Mouse (Mus musculus) neutrophil, adult 5-6 weeks (primary cell): ENCODE data around the gene Ctss. TPM values are rescaled to one million over a fixed set of nuclear protein-coding genes. Genes with fewer than 3 reads are reported as not detected.
"Not testable (repeated sequence)": the region's sequence is repeated elsewhere in the genome, so short reads cannot be mapped to it uniquely, and the experiment has no call there.

Experiments used
- ATAC-seq: fragments of 151-379, 151-347 bp; 2 replicates; pipeline ENCODE4 v1.8.0; 2017; ENCODE audit warnings: mild to moderate bottlenecking, moderate TSS enrichment; ENCODE audit not compliant: insufficient number of reproducible peaks, poor library complexity, low FRiP score, severe bottlenecking; ENCODE audit errors: extremely low read depth
- total RNA-seq: library from RNA; stranded (forward); fragments of 200-1000 nt; gene quantifications from 2 replicates; pipeline ENCODE4 v1.2.3, GENCODE M21; 2017

Ctss gene
- total RNA-seq, 1 experiment from 2014 or later: 904 TPM

DNA sequence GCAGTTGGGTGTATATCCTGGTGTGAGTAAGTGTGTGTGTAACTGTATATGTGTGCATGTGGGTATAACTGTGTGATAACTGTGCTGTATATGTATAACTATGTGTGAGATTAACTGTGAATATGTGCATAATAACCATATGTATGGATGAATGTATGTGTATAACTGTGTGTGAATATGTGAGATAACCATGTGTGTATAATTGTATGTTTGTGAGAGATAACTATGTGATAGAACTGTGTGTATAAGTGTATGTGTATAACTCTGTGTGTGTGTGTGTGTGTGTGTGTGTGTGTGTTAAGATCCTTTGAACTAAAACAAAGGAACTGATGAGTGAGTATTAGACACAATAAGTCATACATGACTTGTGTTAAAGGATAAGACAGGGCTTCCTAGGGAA lies 475 bp upstream of the Ctss start:
- no peak for ATAC-seq

DNA sequence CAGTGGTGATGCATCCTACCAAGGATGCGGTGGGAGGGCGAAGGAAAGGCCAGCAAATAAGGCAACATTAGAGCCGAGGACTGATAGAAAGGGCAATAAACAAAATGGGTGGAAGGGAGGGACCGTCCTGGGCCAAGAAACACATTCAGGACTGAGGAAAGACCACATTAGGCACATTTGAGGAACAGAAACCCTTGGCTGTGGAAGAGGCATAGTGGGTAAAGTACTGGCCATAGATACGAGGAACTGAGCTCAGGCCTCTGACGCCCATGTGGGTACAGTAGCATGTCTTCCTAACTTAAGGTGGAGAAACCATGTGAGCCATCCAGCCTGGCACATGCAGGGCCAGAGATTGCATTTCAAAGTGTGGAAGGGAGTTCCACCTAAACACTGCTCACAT lies 3.2 kb downstream of the Ctss start:
- peak; percentile 62; the same call in 1 of the 2 replicates for ATAC-seq

DNA sequence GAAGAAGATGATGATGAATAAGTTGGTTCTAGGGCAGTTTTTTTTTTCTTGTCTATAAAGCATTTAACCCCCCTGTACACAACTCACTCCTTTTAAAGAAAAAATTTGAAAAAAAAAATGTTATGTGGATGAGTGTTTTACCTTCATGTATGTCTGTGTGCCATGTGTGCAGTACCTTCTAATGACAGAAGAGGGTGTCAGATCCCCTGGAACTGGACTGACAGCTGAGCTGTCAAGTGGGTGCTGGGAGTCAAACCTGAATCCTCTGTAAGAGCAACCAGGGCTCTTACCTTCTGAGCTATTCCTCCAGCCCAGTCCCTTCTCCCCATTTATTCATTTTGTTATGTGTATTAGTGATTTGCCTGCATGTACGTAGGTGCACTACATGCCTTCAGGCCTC lies 4.4 kb downstream of the Ctss start:
- no peak for ATAC-seq

DNA sequence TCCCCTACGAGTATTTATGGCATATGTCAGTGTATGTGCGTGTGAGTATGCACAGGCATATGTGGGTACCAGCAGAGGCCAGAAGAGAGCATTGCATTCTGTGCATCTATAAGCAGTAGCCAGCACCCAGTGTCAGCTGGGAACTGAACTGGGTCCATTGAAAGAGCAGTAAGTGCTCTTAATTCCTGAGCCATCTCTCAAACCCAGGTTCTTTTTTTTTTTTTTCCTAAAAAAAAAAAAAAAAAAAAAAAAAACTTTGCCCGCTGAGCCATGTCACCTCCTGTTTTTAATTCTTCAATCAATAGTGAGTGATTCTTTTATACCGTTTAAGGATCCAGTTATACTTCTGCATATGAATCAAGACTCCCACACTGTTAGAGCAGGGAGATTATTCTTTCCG lies 6.8 kb downstream of the Ctss start:
- no peak for ATAC-seq

DNA sequence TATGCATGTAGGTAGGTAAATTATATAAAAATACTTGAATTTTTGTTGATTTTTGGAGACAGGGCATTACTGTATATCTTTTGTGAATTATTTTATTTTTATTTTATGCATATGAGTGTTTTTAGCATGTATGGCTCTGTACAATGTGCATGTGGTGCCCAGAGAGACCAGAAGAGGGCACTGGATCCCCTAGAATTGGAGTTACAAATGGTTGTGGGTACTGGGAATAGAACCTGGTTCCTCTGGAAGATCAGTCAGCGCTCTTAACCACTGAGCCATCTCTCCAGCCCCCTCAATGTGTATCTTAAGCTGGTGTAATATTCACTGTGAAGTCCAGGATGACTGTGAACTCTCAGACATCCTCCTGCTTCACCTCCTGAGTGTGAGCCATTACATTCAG lies 8.3 kb downstream of the Ctss start:
- no peak for ATAC-seq

DNA sequence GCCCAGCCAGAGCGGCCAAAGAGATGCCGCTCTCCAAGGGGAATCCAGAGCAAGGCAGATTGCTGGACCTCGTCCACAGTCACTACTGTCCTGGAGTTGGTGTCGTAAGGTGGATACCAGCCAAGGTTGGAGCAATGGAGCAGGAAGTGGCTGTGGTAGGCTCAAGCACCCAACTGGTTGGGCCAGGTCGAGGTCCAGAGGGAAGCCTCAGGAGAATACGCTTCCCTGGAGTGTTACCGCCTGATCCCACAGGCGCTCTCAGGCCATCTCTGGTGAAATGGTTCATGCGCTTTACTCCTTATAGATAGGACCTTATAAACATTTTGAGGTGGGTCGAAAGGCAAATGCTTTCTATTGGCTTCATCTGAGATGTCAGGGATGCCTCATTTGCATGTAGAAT lies 12.3 kb downstream of the Ctss start:
- no peak for ATAC-seq

DNA sequence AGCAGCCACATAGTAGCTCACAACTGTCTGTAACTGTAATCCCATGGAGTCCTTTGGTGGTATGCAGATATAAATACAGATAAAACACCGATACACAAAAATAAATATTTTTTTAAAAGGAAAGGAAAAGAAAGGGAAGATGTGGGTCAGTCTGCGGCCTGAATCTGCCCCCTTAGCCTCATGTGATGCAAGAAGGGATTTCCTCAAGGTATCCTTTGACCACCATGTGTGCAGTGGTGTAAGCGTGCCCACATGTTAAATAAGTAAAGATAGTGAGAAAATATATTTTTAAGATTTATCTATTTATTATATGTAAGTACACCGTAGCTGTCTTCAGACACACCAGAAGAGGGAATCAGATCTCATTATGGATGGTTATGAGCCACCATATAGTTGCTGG lies 13.3 kb downstream of the Ctss start:
- no peak for ATAC-seq

DNA sequence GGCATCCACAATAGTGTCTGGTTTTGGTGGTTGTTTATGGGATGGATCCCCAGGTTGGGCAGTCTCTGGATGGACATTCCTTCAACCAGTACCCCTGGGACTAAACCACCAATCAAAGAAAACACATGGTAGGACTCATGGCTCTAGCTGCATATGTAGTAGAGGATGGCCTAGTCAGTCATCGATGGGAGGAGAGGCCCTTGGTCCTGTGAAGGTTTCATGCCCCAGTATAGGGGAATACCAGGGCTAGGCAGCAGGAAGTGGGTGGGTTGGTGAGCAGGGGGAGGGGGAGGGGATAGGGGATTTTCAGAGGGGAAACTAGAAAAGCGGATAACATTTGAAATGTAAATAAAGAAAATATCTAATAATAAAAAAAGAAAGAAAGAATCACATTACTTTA lies 14.6 kb downstream of the Ctss start:
- ATAC-seq: not testable (repeated sequence)

DNA sequence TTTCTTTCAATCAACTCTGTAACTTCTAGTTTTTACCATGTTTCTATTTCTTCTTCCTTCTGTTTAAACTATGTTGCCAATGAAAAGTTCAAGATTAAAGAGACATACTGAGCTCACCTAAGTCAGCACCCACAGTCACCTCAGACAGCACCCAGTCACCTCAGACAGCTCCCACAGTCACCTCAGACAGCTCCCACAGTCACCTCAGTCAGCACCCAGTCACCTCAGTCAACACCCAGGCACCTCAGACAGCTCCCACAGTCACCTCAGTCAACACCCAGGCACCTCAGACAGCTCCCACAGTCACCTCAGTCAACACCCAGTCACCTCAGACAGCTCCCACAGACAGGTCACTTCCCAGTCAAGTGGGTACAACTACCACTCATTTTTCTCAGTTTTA lies 15.6 kb downstream of the Ctss start:
- no peak for ATAC-seq

DNA sequence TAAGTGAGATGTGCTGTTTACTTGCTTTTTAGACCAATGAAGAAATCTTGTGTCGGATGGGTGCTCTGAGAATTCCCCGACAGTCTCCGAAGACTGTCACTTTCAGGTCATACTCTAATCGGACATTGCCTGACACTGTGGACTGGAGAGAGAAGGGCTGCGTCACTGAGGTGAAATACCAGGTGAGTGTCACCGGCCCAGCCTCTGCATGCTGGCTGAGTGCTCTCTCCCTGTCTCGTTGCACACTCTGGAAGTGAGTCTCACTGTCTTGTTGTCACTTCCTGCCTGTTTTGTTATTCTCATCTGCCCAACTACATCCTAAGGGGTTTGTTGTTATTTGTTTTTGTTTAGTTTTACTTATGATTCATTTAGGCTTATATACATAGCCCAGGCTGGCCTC lies 16.4 kb downstream of the Ctss start:
- ATAC-seq: no peak

DNA sequence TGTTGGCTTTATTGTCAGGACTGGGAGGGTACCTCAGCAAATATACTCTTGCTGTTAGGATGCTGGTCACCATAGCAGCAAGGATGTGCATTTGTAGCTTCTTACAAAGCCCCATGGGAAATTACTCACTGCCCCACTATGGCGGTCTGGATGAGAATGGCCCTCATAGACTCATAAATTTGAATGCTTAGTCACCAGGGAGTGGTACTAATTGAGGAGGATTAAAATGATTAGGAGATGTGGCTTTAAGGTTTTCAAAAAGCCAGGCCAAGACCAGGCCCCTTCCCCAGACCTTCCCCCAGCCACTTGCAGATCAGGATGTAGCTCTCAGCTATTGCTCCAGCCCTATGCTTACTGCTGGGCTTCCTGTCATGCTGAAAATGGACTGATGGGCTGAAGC lies 23.6 kb downstream of the Ctss start:
- ATAC-seq: no peak

DNA sequence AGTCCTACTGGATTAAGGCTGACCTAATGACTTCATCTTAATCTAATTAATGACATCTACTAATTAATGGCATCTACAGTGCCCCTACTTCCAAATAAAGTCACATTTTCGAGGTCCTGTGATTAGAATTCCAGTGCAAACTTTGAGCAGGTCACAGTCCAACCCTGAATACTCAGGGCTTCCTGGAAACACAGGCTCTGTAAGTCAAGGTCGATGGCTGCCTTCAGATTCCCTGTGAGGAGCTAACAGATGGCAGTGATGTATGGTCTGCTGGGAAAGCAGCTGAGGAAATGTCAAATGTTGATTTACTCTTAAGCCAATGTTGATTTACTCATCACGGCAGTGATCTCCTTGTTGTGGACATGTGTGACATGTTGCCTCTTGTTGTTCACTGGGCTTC lies 27.4 kb downstream of the Ctss start:
- ATAC-seq: no peak

DNA sequence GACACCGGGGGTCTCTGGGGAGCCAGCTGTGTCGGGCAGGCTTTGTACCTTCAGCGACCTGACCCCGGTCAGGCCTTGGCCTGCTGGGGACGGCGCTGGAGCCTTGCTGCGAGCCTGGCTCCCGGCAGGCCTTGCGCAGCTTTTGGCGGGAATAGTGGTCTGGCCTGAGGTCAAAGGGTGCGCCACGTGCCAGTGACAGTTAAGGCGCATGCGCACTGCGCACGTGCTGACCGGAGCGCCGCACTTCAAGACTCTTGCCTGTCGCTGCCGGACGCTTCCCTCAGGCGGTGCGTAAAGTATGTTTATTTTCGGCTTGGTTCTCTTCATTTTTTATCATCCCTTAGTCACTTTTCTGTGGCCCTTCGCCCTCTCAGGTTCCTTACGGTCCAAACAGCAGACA lies 32.9 kb downstream of the Ctss start, which contains the start of gene Hormad1:
Hormad1 (plus strand) TSS at position 241 of the 400 bp plus-strand sequence.
- no peak for ATAC-seq

DNA sequence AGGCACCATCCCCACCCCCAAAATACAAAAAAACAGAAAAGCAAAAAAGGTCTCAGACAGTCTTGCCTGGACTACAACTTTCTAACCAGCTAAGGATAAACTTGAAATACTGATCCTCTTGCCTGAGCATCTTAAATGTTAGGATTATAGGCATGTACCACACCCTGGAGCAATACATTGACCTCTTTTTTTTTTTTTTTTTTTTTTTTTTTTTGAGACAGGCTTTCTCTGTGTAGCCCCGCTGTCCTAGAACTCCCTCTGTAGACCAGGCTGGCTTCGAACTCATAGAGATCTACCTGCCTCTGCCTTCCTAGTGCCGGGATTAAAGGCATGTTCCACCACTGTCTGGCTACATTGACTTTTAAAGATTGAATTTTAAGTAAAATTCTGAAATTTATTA lies 34.2 kb downstream of the Ctss start:
- ATAC-seq: no peak

DNA sequence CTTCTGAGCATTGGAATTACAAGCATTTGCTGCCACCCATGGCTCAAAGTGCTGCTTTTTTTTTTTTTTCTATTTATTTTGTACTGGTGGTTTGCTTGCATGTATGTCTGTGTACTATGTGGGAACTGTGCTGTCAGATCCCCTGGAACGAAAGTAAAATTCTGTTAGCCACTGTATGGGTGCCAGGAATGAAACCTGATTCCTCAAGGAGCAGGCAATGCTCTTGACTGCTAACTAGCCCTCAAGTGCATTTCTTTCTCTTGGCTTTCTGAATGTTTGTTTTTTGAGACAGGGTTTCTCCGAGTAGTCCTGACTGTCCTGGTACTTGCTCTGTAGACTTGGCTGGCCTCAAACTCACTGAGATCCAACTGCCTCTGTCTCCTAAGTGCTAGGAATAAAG lies 35.2 kb downstream of the Ctss start:
- ATAC-seq: no peak

DNA sequence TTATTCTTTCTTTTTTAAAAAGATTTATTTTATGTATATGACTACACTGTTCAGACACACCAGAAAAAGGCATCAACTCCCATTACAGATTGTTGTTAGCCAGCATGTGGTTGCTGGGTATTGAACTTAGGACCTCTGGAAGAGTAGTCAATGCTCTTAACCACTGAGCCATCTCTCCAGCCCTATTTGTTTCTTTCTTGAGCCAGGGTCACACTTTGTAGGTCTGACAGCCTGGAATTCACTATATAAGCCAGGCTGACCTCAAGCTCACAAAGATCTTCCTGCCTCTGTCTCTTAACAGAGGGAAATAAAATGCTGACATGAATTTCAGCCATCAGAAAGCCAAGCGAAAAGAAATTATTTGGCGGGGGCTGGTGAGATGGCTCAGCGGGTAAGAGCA lies 43.0 kb downstream of the Ctss start:
- ATAC-seq: no peak

DNA sequence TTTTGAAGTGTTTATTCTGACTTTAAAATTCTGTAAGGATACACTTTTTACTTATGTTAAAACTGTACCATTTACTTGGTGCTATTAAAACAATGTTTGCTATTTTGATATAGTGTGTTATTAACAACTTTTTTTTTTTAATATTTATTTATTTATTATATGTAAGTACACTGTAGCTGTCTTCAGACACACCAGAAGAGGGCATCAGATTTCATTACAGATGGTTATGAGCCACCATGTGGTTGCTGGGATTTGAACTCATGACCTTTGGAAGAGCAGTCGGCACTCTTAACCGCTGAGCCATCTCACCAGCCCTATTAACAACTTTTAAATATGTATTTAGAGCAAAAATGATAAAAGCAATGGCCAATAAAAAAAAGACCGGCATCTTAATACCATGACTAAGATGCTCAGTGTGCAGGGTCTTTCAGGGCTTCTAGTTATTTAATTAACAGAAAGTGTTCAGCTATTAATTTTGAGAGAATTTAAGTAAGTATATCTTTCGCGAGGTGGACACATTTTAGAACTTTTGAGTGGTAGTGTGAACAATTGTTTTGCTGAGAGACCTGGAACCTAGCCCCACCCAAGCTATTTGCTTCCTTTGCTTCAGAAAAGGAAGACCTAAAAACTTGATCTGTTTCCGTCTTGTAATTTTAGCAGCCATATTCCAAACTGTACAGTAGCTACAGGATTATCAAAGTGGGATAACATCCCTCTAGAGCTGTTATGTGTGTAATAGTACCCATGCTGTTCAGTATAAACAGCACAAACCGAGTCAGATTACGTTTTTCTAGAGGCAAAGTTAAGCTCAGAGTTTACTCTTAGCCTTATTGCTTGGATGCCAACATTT lies 61.4 kb downstream of the Ctss start:
- no peak for ATAC-seq

DNA sequence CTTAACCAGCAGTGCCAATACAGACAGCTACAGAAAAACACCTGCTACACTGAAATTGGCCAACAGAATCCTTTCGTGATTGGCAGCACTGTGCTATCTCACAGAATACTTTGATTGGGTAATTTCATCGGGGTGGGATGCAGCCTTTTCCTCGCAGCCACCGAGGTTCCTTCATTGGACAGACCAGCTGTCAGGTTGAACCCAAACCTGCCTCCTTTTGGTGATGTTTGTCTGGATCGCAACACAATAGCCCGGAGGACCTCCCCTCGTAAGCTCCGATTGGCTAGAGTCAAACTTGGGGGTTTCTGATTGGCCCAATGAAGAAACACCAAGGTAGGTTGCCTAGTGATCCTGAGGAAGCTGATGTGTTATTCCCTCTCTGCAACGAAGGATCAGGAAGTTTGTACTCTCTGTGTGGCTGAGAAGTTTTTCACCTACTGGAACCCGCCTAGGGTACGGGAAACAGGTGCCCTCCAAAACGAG lies 62.1 kb downstream of the Ctss start, which contains the start of gene Golph3l:
Golph3l (plus strand) TSS at position 331 of the 483 bp plus-strand sequence.
- ATAC-seq: peak; percentile 100

DNA sequence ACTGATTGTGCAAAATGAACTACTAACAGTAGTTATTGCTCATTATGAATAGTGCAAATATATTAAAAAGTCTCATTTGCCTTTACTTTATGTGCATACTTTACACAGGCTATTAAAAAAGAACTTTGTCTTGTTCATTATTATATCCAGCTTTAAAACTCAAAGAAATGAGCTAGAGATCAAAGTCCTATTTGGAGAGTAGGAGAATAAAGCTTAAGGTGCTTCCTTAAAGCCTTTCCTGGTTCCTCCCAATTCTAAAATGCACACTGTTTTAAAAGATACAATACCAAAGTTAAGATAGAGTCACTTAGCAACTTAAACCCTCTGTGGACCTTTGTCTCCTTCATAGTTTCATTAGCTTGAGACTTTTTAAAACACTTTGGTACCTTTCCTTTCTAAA lies 72.1 kb downstream of the Ctss start:
- no peak for ATAC-seq

DNA sequence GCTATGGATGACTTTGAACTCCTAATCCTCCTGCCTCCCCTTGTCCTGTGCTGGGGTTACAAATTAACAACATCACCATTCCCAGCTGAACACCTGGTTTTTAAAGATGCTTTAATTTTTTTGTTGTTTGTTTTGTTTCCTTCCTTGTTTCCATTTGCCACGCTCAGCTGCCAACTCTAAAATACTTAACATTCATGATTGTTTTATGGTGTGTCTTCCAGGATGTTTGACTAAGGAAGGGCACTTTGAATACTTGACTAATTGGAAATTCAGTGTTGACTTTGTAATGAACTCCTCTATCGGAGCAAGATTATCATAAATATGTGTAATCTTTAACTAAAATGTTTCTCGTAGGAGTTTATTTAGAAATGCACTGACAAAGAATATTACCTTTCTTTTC lies 74.7 kb downstream of the Ctss start:
- ATAC-seq: no peak
